Mouse (Mus musculus) heart, postnatal 25 days (tissue): Measurements from ENCODE around the gene Cyp2b19. TPM values are rescaled to one million over a fixed set of nuclear protein-coding genes. Genes with fewer than 3 reads are reported as not detected.
"Not testable (repeated sequence)": the region's sequence is repeated elsewhere in the genome, so short reads cannot be mapped to it uniquely, and the experiment has no call there.

Source experiments
- DNase-seq: peaks from one replicate; pipeline ENCODE4 v3.0.0; 2022; ENCODE audit warnings: low spot score
- intact Hi-C: fragments of 180-260 bp; cut with DNase I; formaldehyde crosslinking; loops from one replicate; pipeline ENCODE4 v1.15.1; 2025
- total RNA-seq, 2 experiments: library from RNA; stranded (reverse); gene quantifications; 2 replicates each; pipeline ENCODE4 v1.2.3; 2021

Gene Cyp2b19
- not detected for total RNA-seq

DNA sequence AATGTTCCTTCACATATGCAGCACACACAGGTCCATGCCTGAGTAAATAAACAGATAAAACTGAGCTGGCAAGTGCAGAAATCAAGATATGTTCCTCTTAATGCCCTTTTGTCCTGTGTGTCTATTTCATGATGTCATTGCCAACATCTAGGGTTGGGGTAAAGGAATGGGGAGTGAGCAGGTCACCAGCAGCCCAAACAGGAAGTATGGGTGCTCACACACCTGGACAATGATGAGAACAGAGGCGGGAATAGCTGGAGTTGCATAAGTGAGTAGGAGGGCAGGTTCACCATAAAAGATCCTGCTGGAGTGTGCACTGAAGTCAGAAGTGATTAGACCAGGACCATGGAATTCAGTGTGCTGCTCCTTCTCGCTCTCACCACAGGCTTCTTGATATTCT, at the start of gene Cyp2b19:
Gene Cyp2b19 (plus strand): TSS at position 301 of the 400 bp plus-strand sequence.
- no peak for DNase-seq
- intact Hi-C loops, result no loop called here

DNA sequence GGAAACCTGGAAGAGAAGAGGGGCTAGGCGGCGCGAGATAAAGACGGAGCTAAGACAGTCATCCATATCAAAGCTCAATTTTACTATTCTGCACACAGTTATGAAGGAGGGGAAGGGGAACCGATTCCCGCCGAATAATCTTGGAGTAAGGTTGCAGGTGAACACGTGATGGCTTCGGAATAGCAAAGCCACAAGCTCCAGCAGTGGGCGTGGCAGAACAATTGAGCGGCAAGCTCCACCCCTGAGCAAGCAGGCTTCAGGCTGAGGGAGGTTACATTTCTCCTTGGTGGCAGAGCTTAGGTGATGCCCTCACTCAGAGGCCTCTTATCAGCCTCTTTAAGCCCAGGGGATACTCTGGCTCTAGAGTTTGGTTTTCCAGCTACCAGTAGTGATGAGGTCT, 45.9 kb upstream of the Cyp2b19 start:
- DNase-seq, result no peak
- intact Hi-C loops, result no loop called here

DNA sequence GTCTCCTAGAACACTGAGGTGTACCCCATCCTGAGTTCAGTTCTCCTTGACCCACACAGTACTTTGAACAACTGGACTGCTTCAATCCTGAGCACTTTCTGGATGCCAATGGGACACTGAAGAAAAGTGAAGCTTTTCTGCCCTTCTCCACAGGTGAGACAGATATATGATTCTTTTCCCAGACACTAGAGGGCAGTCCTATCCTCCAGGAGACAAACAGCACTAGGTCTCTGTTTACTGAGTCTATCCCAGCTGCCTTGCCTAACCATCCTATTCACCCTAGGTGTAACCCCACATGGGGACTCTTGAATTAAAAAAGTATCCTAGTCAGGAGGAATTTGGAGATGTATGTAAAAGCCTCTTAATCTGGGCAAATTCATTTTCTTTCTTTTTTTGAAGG, 18.0 kb upstream of the Cyp2b19 start:
- intact Hi-C loops, result no loop called here
- DNase-seq, result no peak

DNA sequence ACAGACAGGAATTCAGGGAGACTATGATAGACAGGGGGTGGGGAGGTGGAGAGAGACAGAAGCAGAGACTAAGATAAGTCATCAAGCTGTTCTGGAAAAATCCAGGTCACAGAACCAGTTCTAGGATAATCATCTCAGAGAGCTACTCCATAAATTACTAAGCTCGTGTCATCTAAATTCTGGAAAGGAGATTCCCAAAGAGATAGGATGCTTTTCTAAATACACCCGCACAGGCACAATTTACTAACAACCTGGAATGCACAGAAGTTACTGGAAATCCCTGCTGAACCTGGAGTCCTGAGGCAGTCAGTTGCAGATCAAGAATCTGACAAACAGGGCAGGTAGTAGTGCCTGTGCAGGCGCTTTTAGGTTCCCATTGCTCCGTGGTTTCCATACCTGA, 13.0 kb upstream of the Cyp2b19 start:
- DNase-seq, result no peak
- intact Hi-C loops, result no loop called here

DNA sequence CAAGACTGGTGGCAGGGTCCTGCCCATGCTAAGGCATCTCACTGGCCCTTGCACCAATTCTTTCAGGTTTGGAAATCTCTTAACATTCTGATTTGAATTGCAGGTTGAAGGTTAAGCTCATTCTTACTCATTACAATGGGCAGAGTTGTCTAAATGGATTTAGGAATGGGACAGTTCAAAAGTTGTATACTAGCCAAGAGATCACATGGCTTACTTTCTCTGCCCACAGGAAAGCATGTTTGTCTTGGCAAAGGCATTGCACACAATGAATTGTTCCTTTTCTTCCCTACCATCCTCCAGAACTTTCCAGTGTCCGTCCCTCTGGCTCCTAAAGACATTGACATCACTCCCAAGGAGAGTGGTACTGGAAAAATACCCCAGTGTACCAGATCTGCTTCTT, 11.5 kb upstream of the Cyp2b19 start:
- intact Hi-C loops, result no loop called here
- no peak for DNase-seq

DNA sequence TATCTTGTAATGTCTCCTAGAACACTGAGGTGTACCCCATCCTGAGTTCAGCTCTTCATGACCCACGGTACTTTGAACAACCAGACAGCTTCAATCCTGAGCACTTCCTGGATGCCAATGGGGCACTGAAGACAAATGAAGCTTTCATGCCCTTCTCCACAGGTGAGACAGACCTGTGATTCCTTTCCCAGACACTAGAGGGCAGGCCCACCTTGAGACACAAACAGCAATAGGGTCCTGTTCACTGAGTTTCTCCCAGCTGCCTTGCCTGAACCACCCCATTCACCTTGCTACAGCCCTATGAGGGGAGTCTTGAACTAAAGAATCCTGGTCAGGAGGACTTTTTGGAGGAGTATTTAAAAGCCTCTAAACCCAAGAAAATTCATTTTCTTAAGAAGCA, 10.1 kb downstream of the Cyp2b19 start:
- intact Hi-C loops, result no loop called here
- no peak for DNase-seq

DNA sequence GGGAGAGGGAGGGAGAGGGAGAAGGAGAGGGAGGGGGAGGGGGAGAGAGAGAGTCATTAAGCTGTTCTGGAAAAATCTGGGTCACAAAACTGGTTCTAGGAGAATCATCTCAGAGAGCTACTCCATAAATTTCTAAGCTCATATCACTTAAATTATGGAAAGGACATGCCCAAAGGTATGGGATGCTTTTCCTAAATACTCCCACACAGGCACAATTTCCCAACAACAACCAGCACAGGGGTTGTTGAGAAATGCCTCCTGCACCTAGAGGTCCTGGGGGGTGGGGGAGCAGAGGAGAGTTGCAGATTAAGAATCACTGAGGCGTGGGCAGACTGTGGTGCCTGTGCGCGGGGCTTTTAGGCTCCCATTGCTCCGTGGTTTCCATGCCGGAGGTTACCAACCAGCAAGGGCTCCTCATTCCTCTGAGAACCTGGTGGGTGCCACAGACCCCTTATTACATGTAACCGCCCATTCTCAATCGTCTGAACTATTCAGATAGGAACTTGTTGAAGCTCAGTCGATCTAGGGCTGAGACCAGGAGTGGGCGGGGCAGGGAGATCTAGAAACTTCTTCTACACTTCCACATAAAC, 13.0 kb downstream of the Cyp2b19 start:
- no peak for DNase-seq
- intact Hi-C loops, result loop anchor here (10.0 kb wide), 1 partner anchor 355 kb away; no protein-coding TSS in a partner anchor

DNA sequence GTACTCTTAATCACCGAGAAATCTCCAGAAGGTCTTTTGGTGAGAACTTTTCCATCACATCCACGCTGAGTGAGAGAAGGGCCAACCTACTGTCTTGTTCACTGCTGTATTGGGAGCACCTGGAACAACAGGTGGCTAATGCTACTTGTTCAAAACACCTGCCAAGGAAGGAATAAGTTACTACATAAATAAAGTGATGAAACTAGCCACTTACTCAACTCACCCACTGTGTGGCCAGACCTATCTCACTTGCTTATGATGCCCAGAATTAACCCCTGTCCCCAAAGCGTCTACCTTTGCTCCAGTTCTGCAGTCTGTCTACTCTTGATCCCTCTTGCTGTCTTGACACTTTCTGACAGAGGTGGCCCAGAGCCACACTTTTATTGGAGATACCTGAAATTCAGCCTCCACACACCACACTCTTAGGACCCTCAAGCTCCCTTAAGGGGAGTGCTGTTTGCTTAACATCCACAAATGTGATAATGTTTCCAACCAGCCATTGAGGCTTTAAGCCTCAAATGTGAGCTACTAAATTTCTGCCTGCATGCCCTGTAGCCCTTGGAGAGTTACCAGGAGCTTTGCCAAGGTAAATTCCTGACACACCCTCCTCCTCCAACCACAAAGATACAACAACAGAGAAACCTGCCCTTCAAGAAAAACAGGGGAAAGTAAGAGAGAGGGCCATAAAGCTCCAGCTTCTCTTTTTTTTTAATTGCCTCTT, 16.1 kb downstream of the Cyp2b19 start:
- intact Hi-C loops, result loop anchor here (10.0 kb wide), 1 partner anchor 352 kb away; no protein-coding TSS in a partner anchor
- DNase-seq, result no peak

DNA sequence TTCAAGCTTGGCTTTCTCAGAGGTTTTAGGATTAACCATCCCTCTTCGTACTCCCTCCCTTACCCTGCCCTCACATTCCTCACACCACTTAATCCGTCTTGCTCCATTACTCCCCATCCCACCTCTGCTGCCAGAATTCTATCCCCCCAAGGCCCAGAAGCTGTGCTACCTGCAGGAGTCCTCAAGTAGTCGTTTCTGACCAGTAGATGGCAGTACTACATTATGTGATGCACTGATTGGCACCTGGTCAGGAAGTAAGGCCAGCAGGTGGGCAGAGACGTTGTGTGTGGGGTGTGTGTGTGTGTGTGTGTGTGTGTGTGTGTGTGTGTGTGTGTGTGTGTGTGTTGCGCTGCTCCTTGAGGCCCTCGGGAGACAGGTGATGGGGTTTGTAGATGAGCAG, 18.9 kb downstream of the Cyp2b19 start:
- intact Hi-C loops, result loop anchor here (10.0 kb wide), 1 partner anchor 349 kb away; no protein-coding TSS in a partner anchor
- DNase-seq, result no peak

DNA sequence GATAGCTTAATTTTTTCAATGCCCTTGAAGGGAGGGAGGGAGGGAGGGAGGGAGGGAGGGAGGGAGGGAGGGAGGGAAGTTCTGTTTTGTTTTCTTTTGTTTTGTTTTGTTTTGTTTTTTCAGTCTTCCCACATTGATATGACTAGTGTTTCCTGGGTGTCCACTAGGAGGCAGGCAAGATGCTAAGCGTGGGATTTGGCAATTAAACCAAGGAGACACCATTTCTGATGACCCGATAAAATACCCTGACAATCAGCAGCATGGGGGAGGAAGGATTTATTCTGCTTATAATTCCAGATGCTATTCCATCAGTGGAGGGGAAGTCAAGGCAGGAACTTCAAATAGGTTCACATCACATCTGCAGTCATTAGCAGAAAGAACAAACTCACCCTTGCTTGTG, 20.9 kb downstream of the Cyp2b19 start:
- intact Hi-C loops, result loop anchor here (10.0 kb wide), 1 partner anchor 347 kb away; no protein-coding TSS in a partner anchor

DNA sequence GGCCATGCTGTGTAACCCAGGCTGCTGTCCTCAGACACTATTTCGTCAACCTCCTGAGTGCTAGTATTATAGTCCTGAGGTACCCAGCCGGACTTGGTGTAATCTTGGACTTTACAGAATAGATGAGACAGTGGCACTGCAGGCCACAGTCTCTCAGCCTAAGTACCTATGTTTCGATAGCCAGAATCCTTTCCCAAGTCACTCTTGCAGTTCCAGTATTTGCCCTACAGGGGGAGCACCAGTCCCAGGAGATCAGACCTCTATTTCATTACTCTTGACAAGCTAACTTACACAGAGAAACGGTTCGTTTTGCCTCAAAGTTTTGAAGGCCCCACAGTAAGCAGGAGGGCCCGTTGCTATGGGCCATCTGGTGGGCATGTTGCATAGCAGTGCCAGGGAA, 21.5 kb downstream of the Cyp2b19 start:
- intact Hi-C loops, result loop anchor here (10.0 kb wide), 1 partner anchor 346 kb away; no protein-coding TSS in a partner anchor
- no peak for DNase-seq

More for the DNA sequence above, 20.9 kb downstream of the Cyp2b19 start:
- DNase-seq, result no peak

DNA sequence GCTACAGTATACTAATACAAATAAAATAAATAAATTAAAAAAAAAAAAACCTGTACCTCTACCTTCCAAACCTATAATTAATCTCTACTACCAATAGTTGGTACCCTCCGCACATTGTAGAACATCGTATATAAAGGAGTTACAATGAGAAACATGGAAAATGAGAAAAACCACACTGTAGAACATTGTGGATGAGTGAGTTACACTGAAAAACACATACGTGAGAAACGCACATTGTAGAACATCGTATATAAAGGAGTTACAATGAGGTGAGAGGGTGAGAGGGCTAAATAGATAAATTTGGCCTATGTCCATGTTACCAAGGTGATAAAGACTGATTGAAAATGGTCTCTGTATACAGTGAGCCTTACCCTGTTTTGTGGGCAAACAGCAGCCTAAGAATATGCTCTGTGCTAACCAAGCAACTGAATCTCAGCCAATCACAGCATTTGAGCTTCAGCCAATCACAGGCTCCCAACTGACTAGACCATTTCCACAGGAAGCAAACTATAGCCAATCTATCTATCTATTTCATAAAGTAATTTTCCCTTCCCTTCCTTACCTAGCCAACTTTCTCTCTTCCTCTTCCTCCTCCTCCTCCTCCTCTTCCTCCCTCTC, 23.0 kb downstream of the Cyp2b19 start:
- intact Hi-C loops, result loop anchor here (10.0 kb wide), 1 partner anchor 345 kb away; no protein-coding TSS in a partner anchor
- DNase-seq, result no peak

DNA sequence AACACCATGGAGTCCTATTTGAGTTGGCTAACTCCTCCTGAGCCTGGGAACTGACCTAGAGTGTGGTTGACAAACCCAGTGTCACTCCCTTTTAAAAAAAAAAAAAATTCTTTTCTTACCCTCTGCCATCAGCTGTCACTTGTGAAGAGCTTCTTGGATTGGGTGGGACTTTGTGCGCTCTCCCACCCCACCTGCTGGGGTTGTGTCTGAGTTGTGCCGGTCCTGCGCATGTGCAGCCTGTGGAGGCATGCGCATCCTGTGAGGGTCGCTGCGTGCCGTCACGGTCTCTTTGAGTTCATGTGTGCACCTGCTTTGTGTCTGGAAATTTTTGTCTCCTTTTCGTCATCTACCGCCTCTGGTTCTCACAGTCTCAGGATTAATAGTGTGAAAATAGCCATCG, 23.6 kb downstream of the Cyp2b19 start:
- no peak for DNase-seq
- intact Hi-C loops, result no loop called here

DNA sequence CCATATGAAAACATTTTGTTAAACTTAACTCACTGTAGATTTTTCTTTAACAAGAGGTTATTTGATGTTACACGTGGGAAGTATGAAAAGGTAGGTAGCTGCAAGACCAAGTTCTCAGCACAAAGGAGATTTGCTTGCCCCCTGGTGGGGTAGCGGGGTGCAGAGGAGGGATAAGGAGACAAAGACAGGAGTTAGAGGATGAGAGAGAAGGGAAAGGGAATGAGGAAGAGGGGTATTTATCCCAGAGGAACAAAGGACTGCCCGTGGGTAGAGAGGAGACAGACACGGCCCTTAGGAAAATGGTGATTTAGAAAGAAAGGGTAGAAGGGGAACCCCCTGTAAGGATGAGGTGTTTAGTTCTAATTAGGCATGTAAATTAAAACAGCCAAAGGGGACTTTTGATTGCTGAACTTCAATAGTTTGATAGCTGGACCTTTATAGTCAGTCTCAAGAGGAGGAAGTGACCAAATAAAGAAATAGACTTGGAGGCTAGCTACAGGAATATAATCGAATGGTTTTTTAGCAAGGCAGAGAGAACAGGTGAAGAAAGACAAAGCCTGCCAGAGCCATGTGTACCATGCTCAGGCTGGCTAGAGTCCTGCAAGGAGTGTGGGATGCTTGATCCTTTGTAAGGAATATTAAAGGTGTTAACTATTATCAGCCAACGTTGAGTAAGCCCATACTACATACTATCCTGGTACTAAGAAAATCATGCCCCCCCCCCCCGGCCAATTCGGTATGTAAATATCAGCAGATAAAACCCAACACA, 24.2 kb downstream of the Cyp2b19 start:
- no peak for DNase-seq
- intact Hi-C loops, result no loop called here

DNA sequence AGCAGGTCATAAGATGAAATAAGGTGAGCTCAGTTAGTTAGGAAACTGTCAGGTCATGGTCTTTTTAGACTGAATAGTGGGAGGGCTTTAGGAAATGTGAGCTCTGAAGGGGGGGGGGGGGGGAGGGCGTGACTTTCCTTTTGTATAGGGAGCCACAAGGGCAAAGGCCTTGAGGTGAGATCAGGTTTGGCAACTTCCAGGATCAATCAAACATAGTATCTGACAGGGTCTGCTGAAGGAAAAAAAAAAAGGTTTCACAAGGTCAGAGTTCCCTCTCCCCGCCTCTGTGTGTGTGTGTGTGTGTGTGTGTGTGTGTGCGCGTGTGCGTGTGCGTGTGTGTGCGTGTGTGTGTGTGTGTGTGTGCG, 24.8 kb downstream of the Cyp2b19 start:
- no peak for DNase-seq
- intact Hi-C loops, result no loop called here

DNA sequence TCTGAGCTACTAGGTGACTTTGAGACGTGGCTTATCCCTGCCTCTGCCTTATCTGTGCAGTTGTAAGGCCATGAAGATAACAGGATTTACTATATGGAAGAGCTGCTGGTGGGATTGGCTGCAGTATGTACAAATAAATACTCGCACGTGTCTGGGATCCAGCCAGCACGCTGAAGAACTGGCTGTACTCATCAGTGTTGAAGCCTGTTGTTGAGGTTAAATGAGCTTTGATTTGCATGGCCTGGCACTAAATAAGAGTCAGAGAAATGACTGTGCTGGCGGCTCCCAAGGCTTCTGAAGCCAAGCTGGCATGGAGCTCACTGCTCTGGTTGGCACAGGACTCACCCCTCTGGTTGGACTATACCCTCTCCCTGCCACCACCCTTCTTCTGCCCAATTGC, 26.2 kb downstream of the Cyp2b19 start:
- no peak for DNase-seq
- intact Hi-C loops, result no loop called here

DNA sequence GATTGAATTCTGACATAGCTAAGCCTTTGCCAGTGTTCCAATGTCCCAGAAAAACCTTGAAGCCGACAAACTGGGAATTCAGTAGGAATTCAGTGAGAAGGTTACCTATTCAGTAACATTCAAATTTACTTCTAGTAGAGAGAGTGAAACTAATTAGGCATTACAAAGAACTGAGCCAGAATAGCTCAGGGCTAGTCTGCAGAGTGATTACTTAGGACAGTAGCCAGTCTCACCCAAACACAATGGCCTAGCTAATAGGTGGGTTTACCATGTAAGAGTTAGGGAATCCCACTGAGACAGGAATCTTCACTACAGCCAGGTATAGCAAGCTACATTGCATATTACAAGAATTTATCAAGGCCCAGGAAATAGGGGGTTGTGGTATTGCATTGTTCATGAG, 29.1 kb downstream of the Cyp2b19 start:
- intact Hi-C loops, result not testable (repeated sequence)

DNA sequence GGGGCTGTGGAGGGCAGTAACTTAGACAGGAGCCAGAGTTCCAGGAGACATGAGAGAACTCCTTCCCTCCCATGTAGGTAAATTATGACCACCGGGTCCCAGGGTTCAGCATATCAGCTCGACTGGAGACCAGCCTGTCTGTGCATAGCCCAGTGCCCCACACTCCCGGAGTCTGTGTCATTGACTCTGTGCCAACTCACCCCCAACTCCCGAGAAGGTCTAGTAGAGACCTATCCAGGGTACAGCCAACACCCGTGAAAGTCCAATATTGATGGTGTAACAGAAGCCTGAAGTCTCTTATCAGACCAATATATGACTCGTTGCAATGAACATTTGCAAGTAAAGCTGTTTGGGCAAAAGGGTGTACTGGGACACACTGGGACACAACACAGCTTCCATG, 33.0 kb downstream of the Cyp2b19 start:
- DNase-seq, result no peak

More for the DNA sequence above, 29.1 kb downstream of the Cyp2b19 start:
- not testable (repeated sequence) for DNase-seq

DNA sequence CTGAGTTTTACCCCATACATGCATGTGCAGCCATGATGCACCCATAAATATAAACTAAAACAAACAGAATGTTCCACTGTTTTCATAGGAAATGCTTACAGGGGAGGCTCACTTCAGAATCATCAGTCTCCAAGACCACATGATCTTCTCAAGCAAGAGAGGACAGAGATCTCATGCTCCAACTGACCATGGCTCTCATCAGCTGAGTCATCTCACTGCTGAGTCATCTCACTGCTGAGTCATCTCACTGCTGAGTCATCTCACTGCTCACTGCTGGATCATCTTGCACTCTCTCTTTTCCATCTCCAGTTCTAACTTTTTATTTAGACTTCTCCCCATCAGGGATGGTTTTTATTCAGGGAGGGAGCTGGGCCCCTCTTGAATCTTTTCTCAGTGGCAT, 43.2 kb downstream of the Cyp2b19 start:
- no peak for DNase-seq

More for the DNA sequence above, 33.0 kb downstream of the Cyp2b19 start:
- intact Hi-C loops, result no loop called here

DNA sequence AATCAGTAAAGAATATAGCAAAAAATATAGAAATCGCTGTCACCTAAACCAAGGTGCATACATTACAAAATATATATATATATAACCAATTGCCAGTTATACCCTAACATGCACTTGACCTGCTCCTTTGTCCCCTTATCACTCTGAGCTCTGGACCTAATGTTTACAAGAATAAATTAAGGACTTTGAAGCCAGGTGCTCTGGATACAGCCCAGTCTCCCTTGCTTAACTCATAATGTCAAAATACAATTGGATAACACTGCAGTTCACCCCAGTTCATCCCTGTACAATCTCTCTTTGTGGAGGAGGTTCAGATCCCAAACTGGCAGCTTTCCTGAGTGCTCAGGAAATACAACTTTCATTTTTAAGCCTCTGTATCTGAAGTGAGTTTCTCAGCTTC, 44.1 kb downstream of the Cyp2b19 start:
- intact Hi-C loops, result no loop called here
- no peak for DNase-seq

More for the DNA sequence above, 43.2 kb downstream of the Cyp2b19 start:
- intact Hi-C loops, result no loop called here
